Mouse (Mus musculus) gastrocnemius, postnatal 4 days (tissue): ENCODE data around the gene Wfs1. TPM values are rescaled to one million over a fixed set of nuclear protein-coding genes. Genes with fewer than 3 reads are reported as not detected.
A peak's percentile ranks its signal among the peaks of the same experiment; 100 is the strongest.

ENCODE experiments used
- DNase-seq, 2 experiments: peaks; one replicate each; pipeline ENCODE4 v3.0.0; 2021 to 2022; ENCODE audit warnings: low spot score in 2 of 2, mixed read lengths in 2 of 2
- total RNA-seq, 2 experiments: library from RNA; stranded (reverse); gene quantifications; 2 replicates each; pipeline ENCODE4 v1.2.3; 2021

Wfs1 gene
- total RNA-seq, 2 experiments from 2014 or later, result 22.2 TPM

- DNase-seq, result no peak
These were observed 53.2 kb downstream of the Wfs1 start for GRCm38 (mm10) chr5:36935486-36936473.

DNA sequence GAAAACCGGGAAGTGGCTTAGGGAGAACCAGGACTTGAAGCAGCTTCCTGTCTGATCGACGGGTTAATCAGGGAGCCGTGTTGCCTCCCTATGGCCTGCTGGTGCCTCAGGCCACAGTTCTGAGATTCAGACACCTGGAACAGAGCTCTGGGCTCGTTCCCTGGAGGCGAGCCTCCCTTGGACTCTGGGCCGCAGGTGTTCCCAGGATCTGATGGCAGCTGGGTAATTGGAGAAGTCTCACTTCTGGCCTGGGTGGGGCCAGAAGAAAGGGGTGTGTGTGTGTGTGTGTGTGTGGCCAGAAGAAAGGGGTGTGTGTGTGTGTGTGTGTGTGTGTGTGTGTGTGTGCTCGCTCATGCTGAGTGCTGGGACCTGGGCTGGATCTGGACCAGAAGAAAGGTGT is 55.6 kb downstream of the Wfs1 start:
- no peak for DNase-seq

- no peak for DNase-seq
These were observed 59.6 kb downstream of the Wfs1 start for GRCm38 (mm10) chr5:36929376-36929775.

DNA sequence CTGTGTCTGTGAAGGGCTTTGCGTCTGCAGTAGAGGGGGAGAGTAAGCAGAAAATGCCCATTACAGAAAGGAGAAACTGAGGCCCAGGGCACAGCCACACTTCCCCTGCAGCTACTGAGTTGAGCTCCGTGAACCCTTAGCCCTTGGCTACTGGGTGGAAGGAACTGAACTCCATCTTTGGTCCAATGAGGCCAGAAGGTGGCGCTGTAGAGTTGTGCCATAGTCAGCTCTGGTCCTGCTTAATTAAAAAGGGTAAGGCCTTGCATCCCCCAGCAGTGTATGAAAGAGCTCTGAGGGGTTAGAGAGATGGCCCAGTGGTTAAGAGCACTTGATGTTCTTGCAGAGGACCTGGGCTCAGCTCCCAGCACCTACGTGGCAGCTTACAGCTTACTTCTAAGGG is 60.3 kb downstream of the Wfs1 start:
- DNase-seq, result no peak

GRCm38 (mm10) chr5:36923826-36924700 is 64.9 kb downstream of the Wfs1 start:
- DNase-seq, result no peak

GRCm38 (mm10) chr5:36922811-36923210 is 66.2 kb downstream of the Wfs1 start:
- no peak for DNase-seq

DNA sequence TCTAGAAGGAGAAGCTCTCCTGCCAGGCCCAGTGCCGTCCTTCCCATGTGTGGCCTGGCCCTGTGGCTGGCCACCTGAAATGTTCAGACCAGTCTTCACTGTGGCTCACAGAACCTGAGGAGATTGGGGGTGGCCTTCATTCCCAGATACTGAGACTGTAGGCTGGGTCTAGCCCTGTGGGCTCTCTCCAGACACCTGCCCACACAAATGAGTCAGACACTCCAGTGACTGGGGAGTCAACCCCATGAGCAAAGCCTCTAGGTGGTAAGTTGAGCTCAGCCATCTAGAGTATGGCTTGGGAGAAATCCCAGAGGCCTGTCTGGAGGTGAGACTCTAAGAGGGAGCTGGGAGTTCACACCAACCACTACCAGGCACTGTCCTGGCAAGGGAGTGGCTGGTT is 67.1 kb downstream of the Wfs1 start:
- no peak for DNase-seq

GRCm38 (mm10) chr5:36920072-36920471 is 68.9 kb downstream of the Wfs1 start:
- DNase-seq, result no peak

DNA sequence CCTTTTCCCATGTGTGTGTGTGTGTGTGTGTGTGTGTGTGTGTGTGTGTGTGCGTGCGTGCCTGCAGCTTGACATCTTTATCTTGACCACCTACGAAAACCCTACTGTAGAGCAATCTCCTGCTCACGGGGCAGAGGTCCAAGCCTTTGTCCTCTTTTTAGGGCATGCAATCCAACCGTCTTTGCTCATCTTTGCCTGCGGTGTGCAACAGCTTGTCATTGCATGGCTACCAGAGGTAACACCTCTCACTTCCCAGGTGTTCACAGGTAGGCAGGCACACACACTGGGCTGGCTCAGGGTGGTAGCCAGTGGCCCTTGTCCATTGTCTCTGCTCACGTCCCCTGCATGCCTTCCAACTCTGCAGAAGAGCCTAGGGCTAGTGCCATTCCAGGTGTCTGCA is 71.0 kb downstream of the Wfs1 start:
- DNase-seq, result no peak

DNA sequence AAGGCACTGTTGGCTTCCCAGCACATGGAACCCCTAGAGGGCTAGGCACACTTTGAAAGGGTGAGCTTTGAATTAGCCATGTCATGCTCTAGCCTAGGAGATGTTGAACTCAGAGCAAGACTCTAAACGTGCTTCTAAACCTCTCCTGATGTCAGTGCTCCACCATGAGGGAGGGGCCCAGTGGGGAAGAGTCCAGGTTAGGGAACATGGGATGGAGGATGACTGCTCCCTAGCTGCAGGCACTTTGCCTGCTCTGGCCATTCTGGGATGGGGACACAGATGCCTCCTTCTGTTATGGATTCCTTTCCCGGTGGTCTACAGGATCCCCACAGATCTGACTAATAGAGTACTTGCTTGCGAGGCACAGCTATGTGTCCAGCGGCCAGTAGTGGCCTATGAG is 71.8 kb downstream of the Wfs1 start:
- no peak for DNase-seq

- peak in 1 of 2 experiments; percentile 21 for DNase-seq
These were observed 72.4 kb downstream of the Wfs1 start for GRCm38 (mm10) chr5:36916581-36916980.

Other genes starting within 250 kb of the Wfs1 start
- gene Bloc1s4, start 240.6 kb downstream of the Wfs1 start, total RNA-seq, result 10 to 100 TPM; 10.9 to 11.9 TPM
- 100 to 1,000 TPM; 330 to 357 TPM for gene Mrfap1, start 192.4 kb downstream of the Wfs1 start, total RNA-seq
- gene Man2b2, start 158.6 kb downstream of the Wfs1 start, total RNA-seq, result 10 to 100 TPM; 19.6 to 20.8 TPM
- gene Ppp2r2c, start 120.7 kb downstream of the Wfs1 start, total RNA-seq, result 1 to 10 TPM; 1.2 to 1.8 TPM
- not detected for gene Gm1043, start 96.2 kb upstream of the Wfs1 start, total RNA-seq